Mouse (Mus musculus): ENCODE measurements around the gene Usp7. TPM values are rescaled to one million over a fixed set of nuclear protein-coding genes. Genes with fewer than 3 reads are reported as not detected.

Usp7 gene
- polyA plus RNA-seq, 1 experiment from 2014 or later: 44.7 TPM

DNA sequence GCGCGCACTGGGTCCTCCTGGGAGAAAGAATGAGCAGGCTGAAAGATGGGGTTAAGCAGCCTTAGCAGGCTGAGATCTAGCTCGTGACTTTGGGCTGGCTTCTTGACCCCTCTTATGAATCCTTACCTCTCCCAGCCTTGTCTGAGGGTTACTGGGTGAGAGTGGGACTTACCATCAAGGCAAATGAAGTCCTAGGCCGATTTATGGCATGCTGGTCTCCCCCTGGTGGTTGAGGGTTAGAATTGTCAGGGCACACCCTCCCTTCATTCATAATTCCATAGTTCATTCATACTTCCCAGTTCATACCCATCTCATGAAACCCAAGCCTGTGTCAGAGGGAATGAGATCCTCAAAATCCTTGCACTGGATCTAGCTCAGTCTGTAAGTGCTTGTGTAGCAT is 115.3 kb downstream of the Usp7 start:
- no peak overlapping the region for H3K4me3 ChIP-seq (replicated peaks; ENCODE audit: low read length)
- H3K27me3 ChIP-seq (ENCODE audit: control insufficient read depth, insufficient read depth, low read length): no peaks in the 10 kb centered on the region
- no peak overlapping the region for H3K27ac ChIP-seq
- no peak overlapping the region for H3K9ac ChIP-seq
- H3K9me3 ChIP-seq (ENCODE audit: control insufficient read depth, low read length): no peaks in the 10 kb centered on the region
- DNase-seq (ENCODE audit: low spot score): peak; percentile 76
- no peak overlapping the region for H3K4me2 ChIP-seq (replicated peaks)
- WGBS: 57% methylated on average over 4 of the region's 4 CpGs
- ATAC-seq (ENCODE audit: low FRiP score): no peak
- H3K4me1 ChIP-seq (replicated peaks; ENCODE audit: control insufficient read depth, insufficient read depth, low read length): no peaks in the 10 kb centered on the region
- no peaks in the 10 kb centered on the region for H3K36me3 ChIP-seq (replicated peaks; ENCODE audit: control insufficient read depth, insufficient read depth)

- Histone ChIP-seq H3K4me1 (replicated peaks; ENCODE audit: control insufficient read depth, insufficient read depth, low read length) (no peaks in the 10 kb centered on the region), H3K36me3 (replicated peaks; ENCODE audit: control insufficient read depth, insufficient read depth) (no peaks in the 10 kb centered on the region), H3K27me3 (ENCODE audit: control insufficient read depth, insufficient read depth, low read length) (no peaks in the 10 kb centered on the region), H3K9me3 (ENCODE audit: control insufficient read depth, low read length) (no peaks in the 10 kb centered on the region), H3K4me3 (replicated peaks; ENCODE audit: low read length) (no peak overlapping the region), H3K4me2 (replicated peaks) (no peak overlapping the region), H3K27ac (no peak overlapping the region), H3K9ac (no peak overlapping the region)
- no peak for ATAC-seq (ENCODE audit: low FRiP score)
- WGBS: 84% methylated on average over 2 of the region's 2 CpGs
- DNase-seq (ENCODE audit: low spot score): no peak
Measured at GRCm38 (mm10) chr16:8676228-8676627, 115.9 kb downstream of the Usp7 start.

DNA sequence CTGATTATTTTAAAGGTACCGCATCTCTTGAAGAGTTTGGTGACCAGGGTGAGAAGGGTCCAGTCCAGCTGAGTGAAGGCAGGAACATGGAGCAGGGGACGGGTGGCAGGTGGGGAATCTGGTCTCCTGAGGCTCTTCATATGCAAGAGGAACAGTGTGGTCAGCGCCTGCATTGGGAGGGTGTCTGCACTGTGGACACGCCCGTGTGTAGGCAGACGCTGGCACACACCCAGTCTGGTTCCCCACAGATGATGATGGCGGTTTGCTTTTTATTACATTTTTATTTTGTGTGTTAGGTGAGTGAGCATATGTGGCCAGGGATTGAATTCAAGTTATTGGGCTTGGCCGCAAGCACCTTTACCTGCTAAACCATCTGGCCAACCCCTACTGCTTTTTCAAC is 116.5 kb downstream of the Usp7 start:
- DNase-seq (ENCODE audit: low spot score) (no peak), ATAC-seq (ENCODE audit: low FRiP score) (no peak)
- no peak overlapping the region for H3K27ac ChIP-seq
- H3K4me2 ChIP-seq (replicated peaks): no peak overlapping the region
- no peak overlapping the region for H3K9ac ChIP-seq
- no peaks in the 10 kb centered on the region for H3K27me3 ChIP-seq (ENCODE audit: control insufficient read depth, insufficient read depth, low read length)
- 87% methylated on average over 8 of the region's 8 CpGs for WGBS
- H3K9me3 ChIP-seq (ENCODE audit: control insufficient read depth, low read length): no peaks in the 10 kb centered on the region
- H3K4me1 ChIP-seq (replicated peaks; ENCODE audit: control insufficient read depth, insufficient read depth, low read length): peaks cover 6% of the 10 kb centered on the region; the same call in 1 of the 2 replicates
- H3K36me3 ChIP-seq (replicated peaks; ENCODE audit: control insufficient read depth, insufficient read depth): no peaks in the 10 kb centered on the region
- H3K4me3 ChIP-seq (replicated peaks; ENCODE audit: low read length): no peak overlapping the region

GRCm38 (mm10) chr16:8674165-8674564 is 117.9 kb downstream of the Usp7 start:
- Histone ChIP-seq H3K27ac (no peak overlapping the region), H3K4me3 (replicated peaks; ENCODE audit: low read length) (no peak overlapping the region), H3K4me2 (replicated peaks) (no peak overlapping the region), H3K9ac (no peak overlapping the region), H3K27me3 (ENCODE audit: control insufficient read depth, insufficient read depth, low read length) (no peaks in the 10 kb centered on the region), H3K4me1 (replicated peaks; ENCODE audit: control insufficient read depth, insufficient read depth, low read length) (peaks cover 16% of the 10 kb centered on the region), H3K36me3 (replicated peaks; ENCODE audit: control insufficient read depth, insufficient read depth) (no peaks in the 10 kb centered on the region), H3K9me3 (ENCODE audit: control insufficient read depth, low read length) (no peaks in the 10 kb centered on the region)
- ATAC-seq (ENCODE audit: low FRiP score): no peak
- peak; percentile 75 for DNase-seq (ENCODE audit: low spot score)
- WGBS: 5% methylated on average over 8 of the region's 8 CpGs

GRCm38 (mm10) chr16:8673343-8673742 is 118.8 kb downstream of the Usp7 start:
- Histone ChIP-seq H3K27me3 (ENCODE audit: control insufficient read depth, insufficient read depth, low read length) (no peaks in the 10 kb centered on the region), H3K4me1 (replicated peaks; ENCODE audit: control insufficient read depth, insufficient read depth, low read length) (peaks cover 24% of the 10 kb centered on the region), H3K9ac (no peak overlapping the region), H3K4me3 (replicated peaks; ENCODE audit: low read length) (no peak overlapping the region), H3K36me3 (replicated peaks; ENCODE audit: control insufficient read depth, insufficient read depth) (no peaks in the 10 kb centered on the region), H3K27ac (no peak overlapping the region), H3K4me2 (replicated peaks) (no peak overlapping the region), H3K9me3 (ENCODE audit: control insufficient read depth, low read length) (no peaks in the 10 kb centered on the region)
- no peak for DNase-seq (ENCODE audit: low spot score)
- no peak for ATAC-seq (ENCODE audit: low FRiP score)
- 70% methylated on average over 6 of the region's 6 CpGs for WGBS

- DNase-seq (ENCODE audit: low spot score) (no peak), ATAC-seq (ENCODE audit: low FRiP score) (no peak)
- Histone ChIP-seq H3K4me3 (replicated peaks; ENCODE audit: low read length) (peak overlapping the region; percentile 69), H3K27me3 (ENCODE audit: control insufficient read depth, insufficient read depth, low read length) (no peaks in the 10 kb centered on the region), H3K9ac (peak overlapping the region; percentile 70; the same call in 1 of the 2 replicates), H3K27ac (no peak overlapping the region), H3K4me2 (replicated peaks) (peak overlapping the region; percentile 90), H3K9me3 (ENCODE audit: control insufficient read depth, low read length) (no peaks in the 10 kb centered on the region), H3K36me3 (replicated peaks; ENCODE audit: control insufficient read depth, insufficient read depth) (no peaks in the 10 kb centered on the region), H3K4me1 (replicated peaks; ENCODE audit: control insufficient read depth, insufficient read depth, low read length) (peaks cover 30% of the 10 kb centered on the region)
Measured at GRCm38 (mm10) chr16:8672811-8673210, 119.3 kb downstream of the Usp7 start.

- Histone ChIP-seq H3K9ac (peak overlapping the region; percentile 70), H3K4me2 (replicated peaks) (peak overlapping the region; percentile 90), H3K4me1 (replicated peaks; ENCODE audit: control insufficient read depth, insufficient read depth, low read length) (peaks cover 35% of the 10 kb centered on the region), H3K27me3 (ENCODE audit: control insufficient read depth, insufficient read depth, low read length) (no peaks in the 10 kb centered on the region), H3K9me3 (ENCODE audit: control insufficient read depth, low read length) (no peaks in the 10 kb centered on the region), H3K36me3 (replicated peaks; ENCODE audit: control insufficient read depth, insufficient read depth) (no peaks in the 10 kb centered on the region), H3K4me3 (replicated peaks; ENCODE audit: low read length) (peak overlapping the region; percentile 69), H3K27ac (peak overlapping the region; percentile 73)
- no peak for ATAC-seq (ENCODE audit: low FRiP score)
- no peak for DNase-seq (ENCODE audit: low spot score)
- under 1% methylated on average over 18 of the region's 18 CpGs for WGBS
Measured at GRCm38 (mm10) chr16:8672350-8672687, 119.8 kb downstream of the Usp7 start.

DNA sequence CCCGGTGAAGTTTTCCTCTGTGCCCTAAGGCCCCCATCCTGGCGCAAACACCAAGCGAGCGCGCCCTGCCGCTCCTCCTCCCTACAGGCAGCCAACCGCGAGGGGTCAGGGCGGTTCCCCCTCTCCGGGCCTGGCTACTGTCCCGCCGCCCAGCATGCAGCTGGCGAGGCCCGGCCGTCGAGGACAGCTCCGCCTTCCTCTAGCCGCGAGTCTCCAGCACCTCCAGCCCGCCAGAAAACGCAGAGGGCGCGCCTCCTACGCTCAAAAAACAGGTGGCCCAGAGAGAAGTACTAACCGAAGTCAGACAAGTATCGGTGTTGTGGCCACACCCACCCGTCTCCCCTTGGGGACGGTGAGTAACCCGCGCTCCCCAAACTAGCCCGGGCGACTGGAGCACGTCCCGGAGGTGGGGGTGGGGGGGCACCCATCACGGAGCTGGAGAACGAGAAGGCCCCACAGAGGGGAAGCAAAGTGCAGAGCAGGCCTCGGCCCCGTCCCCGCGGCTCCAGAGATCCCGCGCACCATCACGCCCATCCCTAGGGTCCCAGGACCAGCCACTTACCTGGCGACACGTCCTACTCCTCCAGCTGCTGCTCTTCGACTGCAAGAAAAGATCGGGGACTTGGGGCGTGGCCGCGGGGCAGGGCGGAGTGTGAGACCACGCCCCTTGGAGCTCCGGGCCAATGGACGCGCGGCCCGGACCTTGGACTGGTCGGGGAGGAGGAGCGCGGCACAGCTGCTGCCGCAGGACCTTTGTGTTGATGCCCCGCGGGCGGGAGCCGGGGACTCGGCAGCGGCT is 120.4 kb downstream of the Usp7 start, which contains the start of gene Carhsp1:
Gene Carhsp1 (minus strand): TSS at position 605 of the 799 bp plus-strand sequence.
- no peaks in the 10 kb centered on the region for H3K36me3 ChIP-seq (replicated peaks; ENCODE audit: control insufficient read depth, insufficient read depth)
- peak within 1 kb of the TSS; percentile 73 for H3K27ac ChIP-seq
- H3K9me3 ChIP-seq (ENCODE audit: control insufficient read depth, low read length): no peaks in the 10 kb centered on the region
- DNase-seq (ENCODE audit: low spot score) (peak; percentile 92), ATAC-seq (ENCODE audit: low FRiP score) (peak; percentile 89)
- peak within 1 kb of the TSS; percentile 69 for H3K4me3 ChIP-seq (replicated peaks; ENCODE audit: low read length)
- peak within 1 kb of the TSS; percentile 90 for H3K4me2 ChIP-seq (replicated peaks)
- under 1% methylated on average over 67 of the region's 67 CpGs for WGBS
- peaks cover 36% of the 10 kb centered on the region for H3K4me1 ChIP-seq (replicated peaks; ENCODE audit: control insufficient read depth, insufficient read depth, low read length)
- peak within 1 kb of the TSS; percentile 70 for H3K9ac ChIP-seq
- H3K27me3 ChIP-seq (ENCODE audit: control insufficient read depth, insufficient read depth, low read length): no peaks in the 10 kb centered on the region

GRCm38 (mm10) chr16:8670041-8671035 is 121.8 kb downstream of the Usp7 start:
- Histone ChIP-seq H3K36me3 (replicated peaks; ENCODE audit: control insufficient read depth, insufficient read depth) (no peaks in the 10 kb centered on the region), H3K4me2 (replicated peaks) (peak overlapping the region; percentile 90), H3K9ac (peak overlapping the region; percentile 70), H3K27ac (peak overlapping the region; percentile 73), H3K9me3 (ENCODE audit: control insufficient read depth, low read length) (no peaks in the 10 kb centered on the region), H3K27me3 (ENCODE audit: control insufficient read depth, insufficient read depth, low read length) (no peaks in the 10 kb centered on the region), H3K4me3 (replicated peaks; ENCODE audit: low read length) (peak overlapping the region; percentile 69), H3K4me1 (replicated peaks; ENCODE audit: control insufficient read depth, insufficient read depth, low read length) (peaks cover 46% of the 10 kb centered on the region)
- peak; percentile 49 for DNase-seq (ENCODE audit: low spot score)
- WGBS: 1% methylated on average over 15 of the region's 15 CpGs
- peak; percentile 49 for ATAC-seq (ENCODE audit: low FRiP score)

Data from hindbrain, embryonic 14.5 days (tissue).